Mouse (Mus musculus): ENCODE results near the gene Birc5. TPM values are rescaled to one million over a fixed set of nuclear protein-coding genes. Genes with fewer than 3 reads are reported as not detected.
A peak's percentile ranks its signal among the peaks of the same experiment; 100 is the strongest.

Gene Birc5
- polyA plus RNA-seq, 1 experiment from 2014 or later: 373 TPM

DNA sequence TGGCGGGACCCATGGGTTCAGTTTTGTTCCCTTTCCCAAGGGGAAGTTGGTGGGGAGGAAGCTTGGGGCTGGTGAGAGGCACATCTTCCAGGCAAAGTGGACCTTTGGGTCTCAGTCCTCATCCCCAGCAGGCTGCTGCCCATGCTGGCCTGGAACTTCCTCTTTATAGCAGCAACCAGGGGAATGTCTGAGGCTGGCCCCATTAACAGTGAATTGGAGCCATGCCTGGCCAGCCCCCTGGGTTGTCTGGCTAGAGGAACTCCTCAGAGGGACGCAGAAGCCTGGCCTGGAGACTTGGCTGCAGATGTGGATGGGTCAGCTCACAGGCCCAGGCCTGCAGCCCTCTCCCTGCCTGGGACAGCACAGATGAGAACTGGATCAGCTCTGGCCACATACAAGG lies 15.8 kb downstream of the Birc5 start:
- no peaks in the 10 kb centered on the region for H3K36me3 ChIP-seq
- no peak overlapping the region for H3K4me3 ChIP-seq
- WGBS (ENCODE audit: insufficient replicate concordance): 25% methylated on average over 2 of the region's 2 CpGs
- H3K9ac ChIP-seq: no peak overlapping the region
- H3K9me3 ChIP-seq (replicated peaks): no peaks in the 10 kb centered on the region
- peaks cover 69% of the 10 kb centered on the region for H3K27me3 ChIP-seq (replicated peaks)
- H3K4me2 ChIP-seq: no peak overlapping the region
- H3K27ac ChIP-seq: no peak overlapping the region
- ATAC-seq: no peak
- 0 out of 2 replicates have a peak, but pooled peaks cover 4% of the 10 kb centered on the region for H3K4me1 ChIP-seq

DNA sequence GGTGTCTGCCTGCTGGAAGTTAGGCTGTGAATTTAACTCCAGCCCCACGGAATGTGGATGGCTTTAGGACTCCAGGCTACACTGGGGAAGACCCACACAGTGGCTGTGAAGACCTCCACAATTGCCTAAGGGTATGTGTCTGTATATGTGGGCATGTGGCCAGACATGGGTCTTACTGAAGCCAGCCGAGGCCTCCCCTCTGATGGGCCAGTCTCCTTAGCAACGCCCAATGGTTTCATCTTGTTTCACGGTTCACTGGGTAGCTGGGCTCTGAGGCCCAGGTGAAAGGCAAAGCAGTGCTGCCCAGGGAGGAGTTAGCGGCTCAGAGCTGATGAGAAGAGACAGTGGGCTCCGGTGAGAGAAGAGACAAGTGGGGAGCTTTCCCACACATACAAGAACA lies 16.9 kb downstream of the Birc5 start:
- WGBS (ENCODE audit: insufficient replicate concordance): 52% methylated on average over 6 of the region's 6 CpGs
- ATAC-seq: no peak

DNA sequence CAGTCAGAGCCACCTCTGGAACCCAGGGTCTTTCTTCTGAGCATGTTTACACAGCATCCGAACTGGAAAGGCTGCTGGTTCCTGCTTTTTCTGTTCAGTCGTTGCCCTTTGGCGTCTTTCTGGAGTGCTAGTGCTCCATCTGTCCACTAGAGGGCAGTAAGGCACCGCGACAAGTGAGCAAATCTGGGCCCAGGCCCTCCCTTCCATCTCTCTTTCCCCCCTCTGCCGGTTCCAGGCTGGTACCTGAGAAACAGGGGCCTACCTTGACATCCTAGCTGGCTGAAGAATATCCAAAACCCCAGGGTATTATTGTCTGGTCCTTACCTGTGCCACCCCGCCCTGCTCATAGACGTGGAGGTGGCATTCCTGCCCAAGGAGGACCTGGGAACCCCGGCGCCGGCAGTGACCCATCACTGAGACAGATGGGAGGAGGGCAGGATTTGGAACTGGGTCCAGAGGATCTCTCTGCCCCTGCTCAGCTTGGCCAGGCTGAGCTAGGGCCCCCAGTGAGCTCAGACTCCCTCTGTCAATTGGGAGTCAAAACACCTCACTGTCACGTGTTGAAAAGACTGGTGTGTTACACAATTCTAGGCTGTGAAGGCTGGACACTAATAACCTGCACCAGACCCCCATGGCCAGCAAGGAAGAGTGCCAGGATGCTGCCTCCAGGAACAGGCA lies 21.8 kb downstream of the Birc5 start:
- Histone ChIP-seq H3K4me1 (peaks cover 24% of the 10 kb centered on the region), H3K9ac (no peak overlapping the region), H3K27me3 (replicated peaks) (peaks cover 44% of the 10 kb centered on the region), H3K27ac (no peak overlapping the region), H3K4me2 (no peak overlapping the region), H3K4me3 (no peak overlapping the region), H3K9me3 (replicated peaks) (no peaks in the 10 kb centered on the region), H3K36me3 (no peaks in the 10 kb centered on the region)
- no peak for ATAC-seq
- 37% methylated on average over 12 of the region's 12 CpGs for WGBS (ENCODE audit: insufficient replicate concordance)

More for the DNA sequence above, 16.9 kb downstream of the Birc5 start:
- Histone ChIP-seq H3K4me3 (no peak overlapping the region), H3K4me1 (0 out of 2 replicates have a peak, but pooled peaks cover 2% of the 10 kb centered on the region), H3K27me3 (replicated peaks) (peaks cover 60% of the 10 kb centered on the region), H3K9ac (no peak overlapping the region), H3K27ac (no peak overlapping the region), H3K9me3 (replicated peaks) (no peaks in the 10 kb centered on the region), H3K4me2 (no peak overlapping the region), H3K36me3 (no peaks in the 10 kb centered on the region)

DNA sequence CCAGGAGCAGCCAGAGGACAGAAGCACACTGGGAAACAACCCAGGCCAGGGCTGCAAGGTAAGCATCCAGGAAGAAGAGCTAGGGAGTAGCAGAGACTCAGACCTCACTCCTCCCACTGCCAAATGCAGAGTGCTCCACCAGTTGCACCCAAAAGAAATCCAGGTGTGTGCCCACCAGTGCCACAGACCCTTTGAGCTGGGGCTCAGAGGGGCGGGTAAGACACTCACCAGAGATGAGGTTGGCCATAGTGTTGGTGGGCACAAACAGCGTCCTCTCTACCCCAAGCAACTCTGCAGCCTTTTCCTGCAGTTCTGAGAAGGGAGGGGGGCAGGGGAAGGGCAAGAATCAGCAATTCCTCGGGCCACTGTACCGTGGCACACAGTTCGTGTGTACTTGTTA lies 22.3 kb downstream of the Birc5 start:
- Histone ChIP-seq H3K27ac (no peak overlapping the region), H3K4me1 (peaks cover 28% of the 10 kb centered on the region), H3K36me3 (no peaks in the 10 kb centered on the region), H3K9ac (no peak overlapping the region), H3K27me3 (replicated peaks) (peaks cover 44% of the 10 kb centered on the region), H3K4me2 (no peak overlapping the region), H3K9me3 (replicated peaks) (no peaks in the 10 kb centered on the region), H3K4me3 (no peak overlapping the region)
- 43% methylated on average over 5 of the region's 5 CpGs for WGBS (ENCODE audit: insufficient replicate concordance)
- no peak for ATAC-seq

DNA sequence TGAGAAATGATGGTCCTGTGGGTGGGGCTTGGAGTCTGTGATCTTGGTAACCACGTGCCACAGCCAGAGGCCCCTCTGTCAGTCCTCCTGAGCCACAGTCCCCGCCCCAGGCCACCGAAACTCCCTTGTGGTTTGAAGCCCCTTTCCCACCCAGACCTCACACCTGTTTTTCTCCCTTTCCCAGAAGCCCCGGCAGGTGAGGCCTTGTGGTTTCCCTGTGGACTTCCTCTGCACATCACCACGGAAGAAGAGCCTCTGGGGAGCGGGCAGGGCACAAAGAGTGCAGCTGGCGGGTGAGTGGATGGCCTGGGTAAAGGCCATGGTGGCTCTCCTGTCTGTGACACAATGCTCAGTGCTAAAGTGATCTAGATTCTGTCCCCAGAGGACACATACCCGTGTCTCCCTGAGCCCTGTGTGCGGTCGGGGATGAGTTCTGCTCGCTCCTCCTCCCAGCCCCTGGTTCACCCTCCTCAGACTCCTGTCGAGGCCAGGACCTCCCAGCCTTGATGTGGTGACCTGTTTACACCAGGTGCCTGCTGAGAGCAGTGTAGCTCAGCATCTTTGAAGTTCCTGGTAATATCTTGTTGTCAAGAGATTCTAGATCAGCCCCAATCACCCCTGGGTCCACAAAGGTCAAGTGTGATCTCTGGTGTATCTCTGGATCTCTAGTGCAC lies 23.0 kb downstream of the Birc5 start:
- no peak for ATAC-seq
- peaks cover 44% of the 10 kb centered on the region for H3K27me3 ChIP-seq (replicated peaks)
- H3K9me3 ChIP-seq (replicated peaks): no peaks in the 10 kb centered on the region
- H3K27ac ChIP-seq: no peak overlapping the region
- H3K36me3 ChIP-seq: no peaks in the 10 kb centered on the region
- 27% methylated on average over 12 of the region's 12 CpGs for WGBS (ENCODE audit: insufficient replicate concordance)
- peaks cover 31% of the 10 kb centered on the region for H3K4me1 ChIP-seq
- H3K4me2 ChIP-seq: peak overlapping the region; percentile 77; the same call in 1 of the 2 replicates
- no peak overlapping the region for H3K9ac ChIP-seq
- H3K4me3 ChIP-seq: no peak overlapping the region

DNA sequence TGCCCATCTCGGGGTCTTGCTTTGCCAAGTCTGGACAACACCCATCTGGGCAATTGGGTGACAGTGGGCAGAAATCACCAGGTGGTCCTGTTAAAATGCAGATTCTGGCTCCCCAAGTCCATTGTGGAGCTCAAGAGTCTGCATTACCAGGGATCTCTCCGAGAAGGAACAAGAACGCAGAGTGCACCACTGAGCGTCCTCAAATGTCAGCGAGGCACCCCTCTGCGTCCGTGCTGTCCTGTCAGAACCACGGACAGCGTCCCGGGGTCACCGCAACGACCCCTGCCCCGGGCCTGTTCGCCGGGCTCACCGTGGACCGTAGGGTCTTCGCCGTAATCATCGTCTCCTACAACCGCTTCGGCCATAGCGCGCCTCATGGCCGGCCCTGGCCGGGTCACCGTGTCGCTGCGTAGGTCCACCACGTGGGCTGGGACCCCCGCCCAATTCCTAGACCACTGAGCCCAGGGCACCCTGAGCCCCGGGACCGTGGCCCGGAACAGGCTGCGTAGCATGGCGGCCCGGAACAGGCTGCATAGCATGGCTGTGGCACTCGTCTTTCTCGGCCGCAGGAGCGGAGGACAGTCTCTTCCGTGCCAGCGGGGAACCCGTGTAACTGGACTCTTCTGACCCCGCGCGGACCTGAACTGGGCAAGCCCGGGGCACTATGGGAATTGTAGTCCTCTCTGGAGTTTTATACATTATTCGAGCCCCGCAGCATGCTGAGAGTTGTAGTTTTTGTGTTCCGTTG lies 24.0 kb downstream of the Birc5 start, which contains the start of gene Tha1:
Tha1 (minus strand) TSS at position 621 of the 748 bp plus-strand sequence.
- no peaks in the 10 kb centered on the region for H3K9me3 ChIP-seq (replicated peaks)
- 2% methylated on average over 51 of the region's 51 CpGs for WGBS (ENCODE audit: insufficient replicate concordance)
- ATAC-seq: no peak
- no peaks in the 10 kb centered on the region for H3K36me3 ChIP-seq
- peaks cover 47% of the 10 kb centered on the region for H3K27me3 ChIP-seq (replicated peaks)
- H3K4me2 ChIP-seq: peak within 1 kb of the TSS; percentile 77
- peak within 1 kb of the TSS; percentile 61 for H3K9ac ChIP-seq
- H3K27ac ChIP-seq: 0 out of 2 replicates have a peak within 1 kb of the TSS, but pooled peaks have one; percentile 28
- H3K4me1 ChIP-seq: peaks cover 40% of the 10 kb centered on the region
- H3K4me3 ChIP-seq: peak within 1 kb of the TSS; percentile 62

DNA sequence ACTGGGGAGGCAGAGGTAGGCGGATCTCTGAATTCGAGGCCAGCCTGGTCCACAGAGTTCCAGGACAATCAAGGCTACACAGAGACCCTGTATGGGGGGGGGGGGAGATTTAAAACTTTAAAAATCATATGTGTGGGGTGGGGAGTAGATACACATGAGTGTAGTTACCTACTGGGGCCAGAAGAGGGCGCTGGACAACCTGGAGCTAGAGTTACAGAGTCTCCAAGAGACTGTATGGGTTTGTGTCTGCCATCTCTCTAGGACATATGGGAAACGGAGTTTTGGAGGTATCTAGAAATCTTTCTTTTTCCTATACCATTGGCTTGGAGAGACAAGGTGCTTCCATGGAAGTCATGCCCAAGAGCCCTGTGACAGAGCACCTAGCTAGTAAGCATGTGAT lies 25.4 kb downstream of the Birc5 start:
- no peak overlapping the region for H3K4me3 ChIP-seq
- peaks cover 52% of the 10 kb centered on the region for H3K27me3 ChIP-seq (replicated peaks)
- ATAC-seq: no peak
- H3K27ac ChIP-seq: no peak overlapping the region
- peaks cover 53% of the 10 kb centered on the region for H3K4me1 ChIP-seq
- H3K9me3 ChIP-seq (replicated peaks): no peaks in the 10 kb centered on the region
- 41% methylated on average over 4 of the region's 4 CpGs for WGBS (ENCODE audit: insufficient replicate concordance)
- H3K36me3 ChIP-seq: no peaks in the 10 kb centered on the region
- no peak overlapping the region for H3K4me2 ChIP-seq
- H3K9ac ChIP-seq: no peak overlapping the region

DNA sequence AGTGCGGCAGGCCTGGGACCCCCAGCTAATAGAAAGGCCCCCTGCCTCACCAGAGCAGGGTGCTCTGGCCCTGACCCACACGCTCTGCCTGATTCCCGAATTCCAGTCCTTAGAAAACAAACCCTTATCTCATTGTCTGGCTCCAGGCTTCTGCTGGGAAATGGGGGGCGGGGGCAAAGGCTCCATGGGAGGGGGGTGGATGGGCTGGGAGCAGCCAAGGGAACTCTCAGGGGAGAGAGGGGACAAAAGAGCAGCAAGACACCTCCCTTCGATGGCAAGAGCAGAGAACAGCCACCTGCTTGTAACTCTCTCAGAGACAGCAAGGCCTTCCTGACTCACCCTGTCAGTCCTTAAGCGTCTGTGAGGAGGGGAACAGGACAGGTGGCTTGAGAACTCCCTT lies 26.6 kb downstream of the Birc5 start:
- H3K27ac ChIP-seq: no peak overlapping the region
- no peak overlapping the region for H3K9ac ChIP-seq
- H3K4me2 ChIP-seq: no peak overlapping the region
- H3K4me3 ChIP-seq: no peak overlapping the region
- H3K27me3 ChIP-seq (replicated peaks): peaks cover 50% of the 10 kb centered on the region
- peaks cover 55% of the 10 kb centered on the region for H3K4me1 ChIP-seq
- WGBS (ENCODE audit: insufficient replicate concordance): 46% methylated on average over 6 of the region's 6 CpGs
- no peaks in the 10 kb centered on the region for H3K36me3 ChIP-seq
- ATAC-seq: no peak
- H3K9me3 ChIP-seq (replicated peaks): no peaks in the 10 kb centered on the region

DNA sequence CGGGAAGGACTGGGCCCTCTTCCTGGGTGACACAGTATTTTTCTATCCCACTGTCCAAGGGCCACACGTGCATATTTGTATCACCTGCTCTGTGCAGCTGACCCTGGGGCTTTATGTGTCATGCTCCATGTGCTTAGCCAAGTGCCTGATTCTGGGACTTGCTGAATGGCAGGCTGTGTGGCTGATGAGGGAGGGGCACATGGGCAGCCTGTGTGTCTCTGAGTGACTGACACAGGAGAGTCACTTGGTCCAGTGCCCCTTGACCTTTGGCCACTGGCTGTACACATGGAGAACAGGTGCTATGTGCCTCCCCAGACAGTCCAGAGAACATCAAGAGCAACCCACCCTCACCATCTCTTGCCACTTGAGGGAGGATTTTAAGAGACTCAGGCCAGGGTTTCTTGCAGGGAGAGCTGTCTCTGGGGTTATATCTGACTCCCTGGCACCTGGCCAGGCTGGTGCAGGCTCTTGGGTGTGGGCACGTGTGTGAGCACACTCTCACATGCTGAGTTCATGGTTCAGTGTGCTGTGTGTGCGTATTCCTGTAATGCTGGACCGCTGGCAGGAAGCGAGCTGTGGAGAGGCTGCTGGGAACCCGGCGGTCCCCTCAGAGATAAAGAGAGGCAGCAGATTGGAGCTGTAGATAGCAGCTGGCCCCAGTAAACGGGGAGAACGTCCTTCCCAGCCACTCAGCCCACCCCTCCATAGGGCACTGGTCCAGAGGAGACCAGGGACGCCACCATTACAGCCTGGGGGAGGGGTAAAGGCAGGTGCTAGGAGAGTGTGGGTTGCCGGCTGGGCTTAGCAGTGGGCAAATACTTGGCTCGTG lies 29.1 kb downstream of the Birc5 start:
- Histone ChIP-seq H3K9ac (no peak overlapping the region), H3K9me3 (replicated peaks) (no peaks in the 10 kb centered on the region), H3K36me3 (no peaks in the 10 kb centered on the region), H3K4me3 (no peak overlapping the region), H3K4me1 (peaks cover 61% of the 10 kb centered on the region), H3K4me2 (peak overlapping the region; percentile 50), H3K27me3 (replicated peaks) (peaks cover 35% of the 10 kb centered on the region), H3K27ac (peak overlapping the region; percentile 16)
- WGBS (ENCODE audit: insufficient replicate concordance): 8% methylated on average over 13 of the region's 13 CpGs
- peak; percentile 50 for ATAC-seq

DNA sequence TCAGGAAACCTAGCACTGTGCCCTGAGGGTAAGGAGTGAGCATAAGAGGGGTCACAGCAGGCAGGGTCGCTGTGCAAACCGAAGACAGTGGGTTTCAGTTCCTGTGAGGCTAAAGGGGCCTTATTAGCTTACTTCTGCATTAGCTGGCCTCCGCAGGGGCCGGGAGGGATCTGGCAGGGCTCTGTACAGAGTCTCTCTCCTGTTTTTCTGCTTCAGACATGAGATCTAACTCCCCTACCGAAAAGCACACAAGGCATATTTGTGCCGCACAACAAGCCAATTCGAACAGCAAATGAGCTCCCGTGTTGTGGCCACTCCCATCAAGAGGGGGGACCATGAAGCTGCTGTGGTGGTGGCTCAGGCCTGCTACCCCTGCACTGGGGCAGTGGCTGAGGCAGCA lies 29.8 kb downstream of the Birc5 start:
- H3K9ac ChIP-seq: no peak overlapping the region
- WGBS (ENCODE audit: insufficient replicate concordance): 9% methylated on average over 8 of the region's 8 CpGs

DNA sequence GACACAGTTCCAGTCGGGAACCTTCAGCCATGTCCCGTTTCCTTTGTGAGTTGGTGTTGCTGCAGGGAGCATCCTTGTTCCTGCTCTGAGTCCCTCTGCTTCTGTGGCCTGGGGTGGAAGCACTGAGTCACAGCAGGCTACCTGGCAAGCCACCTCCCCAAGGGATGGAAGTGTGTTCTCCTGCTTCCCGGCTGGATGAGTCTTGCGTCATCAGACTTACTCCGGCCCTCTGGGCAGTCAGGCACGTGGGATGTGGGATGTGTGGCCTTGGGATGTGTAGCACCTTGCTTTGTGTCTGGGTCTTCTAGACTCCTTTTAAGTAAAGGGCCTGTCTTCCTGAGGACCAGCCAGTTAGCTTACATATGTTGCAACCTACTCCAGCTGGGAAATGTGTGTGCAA lies 30.6 kb downstream of the Birc5 start:
- no peak overlapping the region for H3K4me2 ChIP-seq
- no peak overlapping the region for H3K4me3 ChIP-seq
- 65% methylated on average over 6 of the region's 6 CpGs for WGBS (ENCODE audit: insufficient replicate concordance)
- H3K36me3 ChIP-seq: no peaks in the 10 kb centered on the region
- H3K9ac ChIP-seq: no peak overlapping the region
- H3K4me1 ChIP-seq: peaks cover 60% of the 10 kb centered on the region
- no peak overlapping the region for H3K27ac ChIP-seq
- ATAC-seq: no peak
- H3K27me3 ChIP-seq (replicated peaks): peaks cover 32% of the 10 kb centered on the region; the same call in 1 of the 2 replicates
- no peaks in the 10 kb centered on the region for H3K9me3 ChIP-seq (replicated peaks)

More for the DNA sequence above, 29.8 kb downstream of the Birc5 start:
- Histone ChIP-seq H3K4me2 (peak overlapping the region; percentile 50), H3K27ac (peak overlapping the region; percentile 16), H3K9me3 (replicated peaks) (no peaks in the 10 kb centered on the region), H3K27me3 (replicated peaks) (peaks cover 28% of the 10 kb centered on the region; the same call in 1 of the 2 replicates), H3K4me1 (peaks cover 60% of the 10 kb centered on the region), H3K36me3 (no peaks in the 10 kb centered on the region), H3K4me3 (no peak overlapping the region)
- ATAC-seq: no peak
